Mouse (Mus musculus) embryonic fibroblast, embryonic 13.5 days (primary cell): ENCODE measurements around the gene Dynlrb1.

ENCODE experiments used
- CTCF ChIP-seq: IDR thresholded peaks from 2 replicates; pipeline ENCODE4 v1.5.1; 2011; ENCODE audit warnings: mild to moderate bottlenecking, control low read depth, low read length, moderate library complexity, borderline replicate concordance; ENCODE audit not compliant: insufficient read depth
- POLR2A ChIP-seq: IDR thresholded peaks from 2 replicates; pipeline ENCODE4 v1.6.1; 2011; ENCODE audit warnings: low read depth, mild to moderate bottlenecking, control low read depth, low read length, moderate library complexity

DNA sequence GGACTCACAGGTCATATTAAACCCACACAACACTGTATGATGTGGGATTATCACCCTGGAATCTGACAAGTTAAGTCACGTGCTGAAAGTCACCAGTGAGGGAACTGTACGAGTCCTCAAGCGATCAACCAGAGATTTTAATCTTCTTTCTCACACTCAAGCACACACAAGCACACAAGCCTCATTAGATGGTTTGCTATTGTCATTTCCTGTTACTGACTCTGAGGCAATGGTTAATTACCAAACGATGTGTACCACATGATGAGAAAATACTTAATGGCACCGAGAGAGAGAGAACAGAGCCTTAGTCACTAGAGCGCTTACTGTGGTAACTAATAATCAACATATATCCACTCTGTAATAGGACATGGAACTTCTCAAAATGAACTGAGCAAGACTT, 49.4 kb downstream of the Dynlrb1 start:
- no peak for TF ChIP-seq POLR2A
- no peak for TF ChIP-seq CTCF
